Mouse (Mus musculus): ENCODE measurements around the gene Akap1.
A peak's percentile ranks its signal among the peaks of the same experiment; 100 is the strongest.

Akap1 gene

DNA sequence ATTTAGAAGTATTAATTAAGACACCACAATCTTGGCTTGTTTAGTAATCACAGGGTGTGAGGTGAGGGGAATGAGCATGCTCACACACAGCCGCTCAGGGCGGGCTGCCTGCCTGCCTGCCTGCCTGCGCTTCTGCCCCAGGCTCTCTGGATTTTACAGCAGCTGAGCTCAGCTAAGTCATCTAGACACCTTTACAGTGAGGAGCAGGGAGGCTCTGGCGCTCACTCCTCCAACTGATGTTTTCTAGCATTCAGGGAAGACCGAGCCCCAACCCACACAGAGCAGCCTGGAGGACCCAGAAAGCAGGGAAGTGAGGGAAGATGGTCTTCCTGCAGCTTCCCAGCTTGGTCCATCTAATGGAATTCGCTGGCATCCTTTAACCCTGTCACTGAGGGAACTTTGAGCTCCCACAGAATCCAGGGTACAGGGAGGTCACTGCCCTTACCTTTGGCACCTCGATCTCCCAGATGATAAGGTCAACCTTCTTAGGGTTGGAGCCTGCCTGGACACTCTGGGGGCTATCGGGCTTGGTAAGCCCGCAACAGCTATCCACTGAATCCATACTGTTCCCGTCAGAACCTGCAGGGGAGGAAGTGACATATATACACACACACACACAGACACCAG, 23.5 kb downstream of the Akap1 start:
- DNase-seq: no peak

DNA sequence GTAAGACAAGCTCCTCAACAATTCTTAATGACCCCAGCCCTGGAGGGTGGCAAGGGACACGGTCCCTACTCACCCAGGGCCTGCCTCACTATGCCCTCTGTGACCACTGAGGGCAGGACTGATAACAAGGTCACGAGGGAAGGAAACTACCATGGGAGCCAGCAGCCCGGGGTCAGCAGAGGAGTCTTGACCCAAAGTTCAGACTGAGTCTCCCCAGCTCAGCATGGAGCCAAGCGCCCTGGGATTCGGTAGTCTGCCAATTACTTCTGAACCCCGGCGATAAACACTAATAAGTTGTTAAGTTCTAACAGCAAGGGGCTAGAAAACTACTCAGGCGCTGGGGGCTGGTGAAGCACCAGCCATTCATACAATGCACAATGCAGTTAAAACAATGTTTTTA, 24.1 kb downstream of the Akap1 start:
- no peak for DNase-seq

DNA sequence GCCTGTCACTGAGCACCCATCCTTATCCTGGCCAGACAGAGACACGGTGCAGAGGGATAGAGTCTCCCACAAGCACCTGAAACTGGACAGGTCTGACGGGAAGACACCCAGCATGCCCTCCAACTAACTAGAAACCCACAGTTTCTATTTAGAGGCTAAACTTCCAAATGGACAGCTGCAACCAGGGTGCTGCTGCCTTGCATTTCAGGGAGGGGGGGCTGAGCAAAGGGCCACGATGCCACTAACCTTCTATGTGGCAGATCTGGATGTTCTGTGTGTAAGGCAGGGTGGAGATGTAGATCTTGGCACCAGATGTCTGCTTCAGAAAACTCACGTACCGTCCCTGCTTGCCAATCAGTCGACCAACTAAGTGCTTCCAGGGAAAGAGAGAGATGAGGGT, 25.0 kb downstream of the Akap1 start:
- DNase-seq: no peak

GRCm38 (mm10) chr11:88838630-88839029, 25.8 kb downstream of the Akap1 start:
- no peak for DNase-seq

GRCm38 (mm10) chr11:88834606-88835005, 29.8 kb downstream of the Akap1 start:
- no peak for DNase-seq

DNA sequence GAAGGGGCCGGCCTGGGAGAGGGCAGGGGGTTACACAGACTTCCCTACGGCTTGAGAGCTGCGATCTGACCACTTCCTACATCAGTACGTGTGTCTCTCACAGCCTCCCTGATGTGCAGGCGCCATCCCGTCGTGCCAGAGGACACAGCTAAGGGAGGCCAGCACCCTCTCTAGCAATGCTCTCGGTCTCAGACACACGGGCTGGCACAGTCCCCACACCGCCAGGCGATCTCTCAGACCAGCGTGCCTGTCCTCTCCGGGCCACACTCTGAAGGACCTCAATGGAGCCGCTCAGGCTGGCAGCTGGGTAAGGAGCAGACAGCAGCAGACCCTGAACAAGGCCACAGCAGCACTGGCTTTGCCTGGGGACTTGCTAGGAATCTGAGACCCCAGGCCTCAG, 30.3 kb downstream of the Akap1 start:
- DNase-seq: no peak

GRCm38 (mm10) chr11:88833099-88833498, 31.3 kb downstream of the Akap1 start:
- no peak for DNase-seq

GRCm38 (mm10) chr11:88830257-88830804, 34.1 kb downstream of the Akap1 start:
- no peak for DNase-seq

DNA sequence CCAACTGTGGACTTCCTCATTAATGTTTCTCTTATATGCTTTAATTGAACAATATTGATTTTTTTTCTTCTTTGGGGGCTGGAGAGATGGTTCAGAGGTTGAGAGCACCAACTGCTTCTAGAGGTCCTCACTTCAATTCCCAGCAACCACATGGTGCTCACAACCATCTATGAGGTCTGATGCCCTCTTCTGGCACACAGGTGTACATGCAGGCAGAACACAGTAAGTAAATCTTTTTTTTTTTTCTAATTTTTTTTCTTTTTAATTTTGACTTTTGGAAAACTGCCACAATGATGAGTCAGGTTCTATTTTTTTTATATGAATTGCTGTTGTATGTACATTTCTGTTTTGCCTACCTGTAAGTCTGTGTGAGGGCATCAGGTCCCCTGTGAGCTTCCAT, 35.9 kb downstream of the Akap1 start:
- no peak for DNase-seq

- no peak for DNase-seq
These were observed 38.5 kb downstream of the Akap1 start for GRCm38 (mm10) chr11:88825909-88826308.

DNA sequence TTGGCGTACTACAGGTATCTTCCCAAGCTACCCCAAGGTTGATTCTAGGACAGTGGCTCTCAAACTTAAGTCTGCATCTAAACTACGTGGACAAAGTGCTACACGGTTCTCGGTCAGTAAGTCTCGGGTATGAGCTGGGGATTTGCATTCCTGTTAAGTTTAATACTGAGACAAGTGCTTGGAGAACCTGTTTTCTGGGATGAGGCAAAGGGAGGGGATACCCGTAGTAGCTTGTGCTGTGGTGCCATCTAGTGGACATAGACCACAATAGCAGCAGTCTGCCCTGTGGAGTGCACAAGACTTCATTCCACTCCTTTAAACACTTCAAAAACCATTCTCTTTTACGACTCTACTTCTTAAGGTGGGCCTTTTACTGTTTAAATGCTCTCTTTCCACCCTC, 41.4 kb downstream of the Akap1 start:
- peak; percentile 43 for DNase-seq

- DNase-seq: no peak
These were observed 41.9 kb downstream of the Akap1 start for GRCm38 (mm10) chr11:88822526-88822925.

DNA sequence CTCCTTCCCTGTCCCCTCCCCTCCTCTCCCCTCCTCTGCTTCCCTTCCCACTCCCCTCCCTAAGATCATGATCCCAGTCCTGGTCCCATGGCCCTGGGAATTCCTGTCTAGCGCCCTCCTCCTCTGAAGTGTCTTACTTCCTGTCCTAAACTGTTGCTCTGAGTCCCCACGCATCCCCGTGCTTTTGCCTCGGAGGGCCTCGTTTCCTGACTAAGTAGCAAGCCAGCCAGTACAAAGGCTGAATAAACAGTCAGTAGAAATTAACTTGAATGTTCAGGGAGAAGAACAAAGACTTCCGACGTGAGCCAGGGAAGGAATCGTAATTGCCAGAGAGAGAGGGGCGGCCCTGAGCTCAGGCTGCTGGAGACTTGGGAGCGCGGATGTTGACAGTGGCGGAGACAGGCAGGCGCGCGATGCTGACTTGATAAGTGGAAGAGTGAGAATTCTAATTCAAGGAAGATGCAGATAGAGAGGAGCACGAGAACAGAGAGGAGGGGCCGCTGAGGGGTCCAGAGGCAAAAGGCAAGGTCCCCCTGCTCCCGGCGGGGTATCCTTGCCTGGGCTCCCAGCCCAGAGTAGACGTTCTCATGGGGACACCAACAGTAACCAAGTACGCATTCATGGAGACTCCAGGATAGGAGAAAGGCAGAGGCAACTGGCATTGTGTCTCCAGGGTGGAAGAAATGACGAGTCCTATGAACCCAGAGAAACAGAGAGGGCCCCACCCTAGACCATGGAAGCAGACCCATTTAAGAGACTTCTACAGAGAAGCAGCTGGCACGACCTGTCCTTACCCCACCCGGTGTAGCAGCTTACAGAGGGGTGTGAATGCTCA, 43.4 kb downstream of the Akap1 start:
- no peak for DNase-seq

DNA sequence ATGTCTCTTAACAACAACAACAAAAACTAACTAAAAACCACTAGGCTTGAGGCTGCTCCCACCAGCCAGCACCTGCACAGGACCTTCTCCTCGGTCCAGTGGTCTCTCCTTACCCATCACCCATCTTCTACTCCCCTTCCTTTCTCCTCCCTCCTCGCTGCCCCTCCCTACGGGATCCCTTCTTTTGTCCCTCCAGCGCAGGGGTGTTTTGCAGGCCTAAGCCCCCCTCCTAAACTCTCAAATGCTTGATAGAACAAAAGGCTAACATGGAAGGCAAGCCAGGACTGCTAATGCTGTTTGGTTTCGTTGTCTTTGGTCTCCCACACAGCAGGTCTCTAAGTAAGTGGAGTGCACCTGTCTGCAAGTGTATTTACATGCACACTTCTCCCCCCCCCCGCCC, 44.1 kb downstream of the Akap1 start:
- no peak for DNase-seq

DNA sequence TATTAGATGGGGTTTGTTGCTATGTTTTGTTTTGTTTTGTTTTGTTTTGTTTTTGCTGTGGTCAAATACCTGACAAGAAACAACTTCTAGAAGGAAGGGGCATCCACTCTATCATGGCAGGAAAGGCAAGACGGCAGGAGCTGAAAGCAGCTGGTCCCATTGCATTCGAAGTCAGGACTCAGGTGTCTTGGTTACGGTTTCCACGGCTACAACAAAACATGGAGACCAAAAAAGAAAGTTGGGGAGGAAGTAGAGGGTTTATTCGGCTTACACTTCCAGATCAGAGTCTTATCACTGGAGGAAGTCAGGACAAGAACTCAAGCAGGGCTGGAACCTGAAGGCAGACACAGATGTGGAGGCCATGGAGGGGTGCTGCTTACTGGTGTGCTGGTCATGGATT, 47.3 kb downstream of the Akap1 start:
- DNase-seq: no peak

GRCm38 (mm10) chr11:88803231-88804010, 61.0 kb downstream of the Akap1 start:
- DNase-seq: no peak

DNA sequence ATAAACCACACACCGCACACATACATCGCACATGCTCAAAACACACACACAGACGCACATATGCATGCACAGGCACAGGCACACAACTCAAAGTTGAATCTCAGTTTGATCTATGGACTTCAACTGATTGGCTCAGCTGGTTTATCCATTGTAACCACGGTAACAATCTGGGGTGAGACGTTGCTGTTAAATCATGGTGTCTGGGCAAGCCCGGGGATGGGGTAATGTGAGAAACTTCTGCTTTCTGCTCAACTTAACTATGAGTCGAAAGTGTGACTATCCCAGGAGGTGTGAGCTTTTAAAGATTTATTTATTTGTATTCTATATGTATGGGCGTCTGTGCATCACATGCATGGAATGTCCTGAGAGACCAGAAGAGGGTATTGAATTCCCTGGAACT, 68.2 kb downstream of the Akap1 start:
- no peak for DNase-seq

DNA sequence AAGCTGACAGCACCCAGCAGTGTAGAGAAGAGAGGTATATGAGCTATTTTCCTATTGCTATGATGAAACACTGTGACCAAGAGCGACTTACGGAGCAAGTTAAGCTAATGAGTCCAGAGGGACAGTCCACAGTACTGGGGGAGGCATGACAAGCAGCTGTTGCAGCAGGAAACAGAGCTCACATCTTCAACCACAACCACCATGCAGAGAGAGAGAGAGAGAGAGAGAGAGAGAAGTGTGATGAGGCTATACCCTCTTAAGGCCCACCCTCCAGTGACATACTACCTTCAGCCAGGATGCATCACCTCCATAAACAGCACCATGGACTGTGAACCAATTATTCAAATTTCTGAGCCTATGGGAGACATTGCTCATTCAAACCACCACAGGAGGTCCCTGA, 74.5 kb downstream of the Akap1 start:
- no peak for DNase-seq

- DNase-seq: no peak
These were observed 77.6 kb downstream of the Akap1 start for GRCm38 (mm10) chr11:88786816-88787215.

- DNase-seq: no peak
These were observed 80.9 kb downstream of the Akap1 start for GRCm38 (mm10) chr11:88783525-88783924.

- DNase-seq: no peak
These were observed 81.9 kb downstream of the Akap1 start for GRCm38 (mm10) chr11:88782531-88782930.
